Mouse (Mus musculus) cerebellum, adult 11-12 months (tissue): ENCODE data around the gene Dnaaf3.

Source experiments
- DNase-seq: peaks from one replicate; pipeline ENCODE4 v3.0.0; 2022

Dnaaf3 gene

GRCm38 (mm10) chr7:4521231-4522003 lies 10.8 kb downstream of the Dnaaf3 start:
- DNase-seq = no peak

GRCm38 (mm10) chr7:4518487-4518886 lies 13.8 kb downstream of the Dnaaf3 start:
- DNase-seq = no peak

GRCm38 (mm10) chr7:4516332-4517050 lies 15.8 kb downstream of the Dnaaf3 start, which contains the start of gene Tnnt1:
Gene Tnnt1, minus strand, starts transcription at chr7:4516382.
- no peak for DNase-seq

- DNase-seq = no peak
These were observed 16.4 kb downstream of the Dnaaf3 start for GRCm38 (mm10) chr7:4515853-4516252.

- no peak for DNase-seq
These were observed 18.2 kb downstream of the Dnaaf3 start for GRCm38 (mm10) chr7:4513829-4514712.

GRCm38 (mm10) chr7:4513236-4513635 lies 19.0 kb downstream of the Dnaaf3 start:
- DNase-seq = no peak

- no peak for DNase-seq
These were observed 20.6 kb downstream of the Dnaaf3 start for GRCm38 (mm10) chr7:4511489-4512224.

GRCm38 (mm10) chr7:4509863-4510608 lies 22.2 kb downstream of the Dnaaf3 start:
- peak; percentile 49 for DNase-seq

- no peak for DNase-seq
These were observed 23.5 kb downstream of the Dnaaf3 start for GRCm38 (mm10) chr7:4508739-4509116.

- no peak for DNase-seq
These were observed 24.1 kb downstream of the Dnaaf3 start for GRCm38 (mm10) chr7:4508062-4508738.

- no peak for DNase-seq
These were observed 25.0 kb downstream of the Dnaaf3 start for GRCm38 (mm10) chr7:4507220-4507619.

- DNase-seq = peak; percentile 50
These were observed 27.4 kb downstream of the Dnaaf3 start for GRCm38 (mm10) chr7:4504646-4505435.

GRCm38 (mm10) chr7:4503858-4504257 lies 28.4 kb downstream of the Dnaaf3 start:
- no peak for DNase-seq

- DNase-seq = peak; percentile 47
These were observed 29.2 kb downstream of the Dnaaf3 start for GRCm38 (mm10) chr7:4503100-4503499.

GRCm38 (mm10) chr7:4502421-4503090 lies 29.7 kb downstream of the Dnaaf3 start:
- DNase-seq = peak; percentile 67

GRCm38 (mm10) chr7:4501558-4502397 lies 30.5 kb downstream of the Dnaaf3 start, which contains the start of gene Ppp1r12c:
Gene Ppp1r12c, minus strand, starts transcription at chr7:4501680.
- DNase-seq = peak; percentile 95

GRCm38 (mm10) chr7:4500892-4501471 lies 31.3 kb downstream of the Dnaaf3 start:
- peak; percentile 77 for DNase-seq

GRCm38 (mm10) chr7:4499034-4499433 lies 33.2 kb downstream of the Dnaaf3 start:
- no peak for DNase-seq
